In the genomic region with DNA sequence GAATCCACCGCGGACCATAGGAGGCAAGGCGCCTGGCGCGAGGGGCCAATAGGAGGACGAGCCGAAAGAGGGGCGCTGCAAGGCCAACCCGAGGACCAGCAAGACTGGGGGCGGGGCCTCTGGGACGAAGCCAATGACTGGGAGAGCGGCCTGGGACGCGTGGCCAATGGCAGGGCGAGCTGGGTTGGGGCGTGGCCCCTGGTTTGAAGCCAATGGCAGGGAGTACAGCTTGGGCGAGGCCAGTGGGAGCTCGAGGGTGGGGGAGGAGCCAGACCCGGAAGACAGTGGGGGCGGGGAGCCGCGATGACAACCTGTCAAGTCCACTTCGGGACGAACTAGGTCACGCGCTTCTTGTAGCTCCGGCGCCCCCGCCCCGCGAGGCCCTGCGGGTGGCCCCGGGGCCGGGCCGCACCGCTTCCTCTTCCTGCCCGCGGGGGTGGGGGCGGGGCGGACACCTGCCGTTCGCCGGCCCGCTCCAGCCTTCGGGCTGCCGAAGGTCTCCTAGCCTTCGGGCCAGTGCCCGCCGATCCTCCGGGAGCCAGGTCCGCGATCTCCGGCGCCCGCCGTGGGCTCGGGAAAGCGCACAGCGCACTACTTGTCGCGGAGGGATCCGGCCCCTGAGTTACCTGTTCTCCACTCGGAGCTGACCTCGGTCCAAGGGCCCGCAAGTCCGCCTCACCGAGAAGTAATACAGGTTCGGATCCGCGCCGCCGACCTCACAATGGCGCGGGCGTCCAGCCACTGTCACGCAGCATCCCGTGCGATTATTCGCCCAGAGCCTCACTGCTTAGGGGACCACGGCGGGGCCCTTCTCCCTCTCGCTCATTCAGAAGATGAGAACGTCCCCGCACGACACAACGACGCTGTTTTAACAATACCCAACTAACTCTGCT, we compare ENCODE assay signal across 8 mouse cellular contexts. TPM values are rescaled to one million over a fixed set of nuclear protein-coding genes. Genes with fewer than 3 reads are reported as not detected.
A peak's percentile ranks its signal among the peaks of the same experiment; 100 is the strongest.
DNase-seq lines count a peak whose midpoint lies in the region; ATAC-seq and TF ChIP-seq lines count a peak whose summit lies in the region.

No protein-coding gene starts in this region.

- H3K4me3 ChIP-seq in ES-E14 (ENCODE audit: insufficient read depth in 1 of 2, low read depth in 1 of 2, low read length in 2 of 2, poor library complexity in 1 of 2, severe bottlenecking in 1 of 2), result peak overlapping the region; percentile 95 to 96
- peak overlapping the region; percentile 62 for H3K4me3 ChIP-seq in forebrain, embryonic 15.5 days
- peak overlapping the region; percentile 80 for H3K4me3 ChIP-seq in lung, adult 2 months (replicated peaks; ENCODE audit: extremely low read depth, low read depth, low read length)

- under 1% methylated on average over 82 of the region's 87 CpGs for WGBS in forebrain, embryonic 15.5 days
- under 1% methylated on average over 76 of the region's 87 CpGs for WGBS in lung, adult 2 months

- peaks cover 20 to 26% of the 10 kb centered on the region in 2 experiments for H3K4me1 ChIP-seq in ES-E14 (ENCODE audit: control insufficient read depth in 2 of 2, insufficient read depth in 2 of 2, low read length in 2 of 2, poor library complexity in 1 of 2)
- H3K4me1 ChIP-seq in forebrain, embryonic 15.5 days, result peaks cover 10% of the 10 kb centered on the region
- no peaks in the 10 kb centered on the region for H3K4me1 ChIP-seq in lung, adult 2 months (ENCODE audit: control insufficient read depth, insufficient read depth, low read length)

- in situ Hi-C loops in ES-E14 (cut with MboI; ENCODE audit: low sequenced_read_pairs in 2 of 2, unreplicated experiment in 2 of 2), result no loop called here

- no peaks in the 10 kb centered on the region for H3K9me3 ChIP-seq in ES-E14 (ENCODE audit: control insufficient read depth, insufficient read depth, low read depth, low read length)
- no peaks in the 10 kb centered on the region for H3K9me3 ChIP-seq in forebrain, embryonic 15.5 days

- no peaks in the 10 kb centered on the region for H3K27me3 ChIP-seq in forebrain, embryonic 15.5 days

- intact Hi-C loops in heart, postnatal 25 days (cut with DNase I), result loop anchor here (1.0 to 5.0 kb wide), 3 partner anchors 29 to 173 kb away; no protein-coding TSS in a partner anchor

- DNase-seq in ES-E14 (ENCODE audit: low read depth, low spot score), result peak; percentile 99
- DNase-seq in cerebellum, adult 11-12 months, result peak; percentile 100
- DNase-seq in heart, postnatal 25 days (ENCODE audit: low spot score), result peak; percentile 99
- DNase-seq in layer of hippocampus, adult 18-20 months (ENCODE audit: low spot score in 2 of 2), result peak; percentile 99
- DNase-seq in lung, adult 2 months, result peak; percentile 100
- DNase-seq in thymus, adult 18-20 months, result peak; percentile 100

- no peaks in the 10 kb centered on the region for H3K36me3 ChIP-seq in ES-E14 (ENCODE audit: control insufficient read depth, insufficient read depth, low read length, poor library complexity, severe bottlenecking)
- no peaks in the 10 kb centered on the region for H3K36me3 ChIP-seq in forebrain, embryonic 15.5 days

- H3K4me2 ChIP-seq in forebrain, embryonic 15.5 days (replicated peaks), result peak overlapping the region; percentile 56

- H3K27ac ChIP-seq in ES-E14 (ENCODE audit: insufficient read depth, low read depth, low read length, poor library complexity, severe bottlenecking), result peak overlapping the region; percentile 96
- H3K27ac ChIP-seq in forebrain, embryonic 15.5 days (replicated peaks), result peak overlapping the region; percentile 96

- H3K9ac ChIP-seq in ES-E14 (ENCODE audit: insufficient read depth, low read depth, low read length, poor library complexity, severe bottlenecking), result peak overlapping the region; percentile 96
- H3K9ac ChIP-seq in forebrain, embryonic 15.5 days (replicated peaks), result peak overlapping the region; percentile 73

- no peak for TF ChIP-seq CTCF in lung, adult 2 months (IDR thresholded peaks at IDR 0.05; ENCODE audit: insufficient read depth, low read length)

- peak; percentile 99 for ATAC-seq in forebrain, embryonic 15.5 days (replicated peaks)
- peak; percentile 96 for ATAC-seq in neutrophil, adult 5-6 weeks (ENCODE audit: extremely low read depth, insufficient number of reproducible peaks, low FRiP score, poor library complexity, severe bottlenecking)

- peak; percentile 82; the same call in 1 of the 2 replicates for TF ChIP-seq POLR2A in lung, adult 2 months (IDR thresholded peaks at IDR 0.05; ENCODE audit: borderline replicate concordance, extremely low read depth, low read depth, low read length)

TF ChIP-seq in ES-E14, 5 proteins besides CTCF, POLR2A, EP300 and RAD21:
- TF ChIP-seq HCFC1 (IDR thresholded peaks at IDR 0.05; ENCODE audit: borderline replicate concordance, insufficient read depth, low read length) (peak; percentile 60; the same call in 1 of the 2 replicates), CHD2 (IDR thresholded peaks at IDR 0.05; ENCODE audit: low read depth, low read length) (peak; percentile 31; the same call in 1 of the 2 replicates), ZNF384 (IDR thresholded peaks at IDR 0.05; ENCODE audit: low read depth, low read length) (no peak)

RNA-seq across cellular contexts. Expression of a gene that starts 13.9 kb away (rescaled TPM):
- total RNA-seq in ES-E14 (2012; rRNA removed), result 0.21 and 0.22 TPM in 2 replicates
- 0.31 TPM in 1 of 2 replicates, not detected in the other for polyA plus RNA-seq in forebrain, embryonic 15.5 days (2015; fragmentation: Nextera tagmentation; extraction: Ambion mirVana)
- under 1 TPM in 1 of 2 experiments, not detected in 1; 0.16 TPM for total RNA-seq in heart, postnatal 25 days (2021)
- under 1 TPM; 0.32 to 0.38 TPM for total RNA-seq in layer of hippocampus, adult 18-20 months (2021)
- not detected in 2 replicates for polyA plus RNA-seq in lung, adult 2 months (2012; rRNA removed)
- total RNA-seq in neutrophil, adult 5-6 weeks (2017), result not detected in 2 replicates

RNA-seq across cellular contexts. Expression of a gene that starts 31.2 kb away (rescaled TPM):
- total RNA-seq in ES-E14 (2012; rRNA removed), result 50.6 and 56.7 TPM in 2 replicates
- polyA plus RNA-seq in forebrain, embryonic 15.5 days (2015; fragmentation: Nextera tagmentation; extraction: Ambion mirVana), result 25.6 and 26.5 TPM in 2 replicates
- 10 to 100 TPM; 38.4 to 45.5 TPM for total RNA-seq in heart, postnatal 25 days (2021)
- total RNA-seq in layer of hippocampus, adult 18-20 months (2021), result 10 to 100 TPM; 74.0 to 78.1 TPM
- polyA plus RNA-seq in lung, adult 2 months (2012; rRNA removed), result 13.6 and 19.0 TPM in 2 replicates
- 144 TPM in 2 replicates for total RNA-seq in neutrophil, adult 5-6 weeks (2017)

Comparison
In these comparisons a context has a peak if more than half of its experiments do, and no peak if none do; other contexts are left out.
1. Peak in every context shown above with its lines: DNase-seq, ATAC-seq, H3K4me3 ChIP-seq and H3K27ac ChIP-seq.